Mouse (Mus musculus): ENCODE results near the gene Ssr1.

- TF ChIP-seq POLR2A (IDR thresholded peaks at IDR 0.05; ENCODE audit: borderline replicate concordance, extremely low read depth, low read depth, low read length) (no peak), CTCF (IDR thresholded peaks at IDR 0.05; ENCODE audit: insufficient read depth, low read length) (no peak)
Measured at GRCm38 (mm10) chr13:37934920-37935319, 59.1 kb downstream of the Ssr1 start.
